Mouse (Mus musculus): ENCODE data around the gene Ank3. TPM values are rescaled to one million over a fixed set of nuclear protein-coding genes. Genes with fewer than 3 reads are reported as not detected.

Gene Ank3
- polyA plus RNA-seq, 1 experiment from 2014 or later = 86.7 TPM

DNA sequence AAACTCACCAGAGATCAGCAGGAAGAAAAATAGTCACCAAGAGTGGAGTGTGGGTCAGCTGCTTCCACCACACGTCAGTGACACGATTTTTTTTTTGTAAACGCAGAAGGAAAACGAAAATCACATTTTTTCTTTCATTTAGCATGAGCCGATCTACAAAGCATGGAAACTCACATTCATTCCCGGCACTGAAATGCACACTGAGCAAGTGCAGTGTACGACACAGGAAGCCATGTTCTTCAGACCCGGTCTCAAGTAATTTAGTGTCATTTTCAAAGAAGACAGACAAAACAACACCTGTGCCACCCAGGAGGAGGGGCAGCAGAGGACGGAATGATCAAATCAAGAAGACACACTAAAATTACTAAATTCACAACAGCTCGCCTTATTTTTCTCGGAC lies 625.3 kb downstream of the Ank3 start:
- Histone ChIP-seq H3K4me2 (ENCODE audit: low read length) (no peak overlapping the region), H3K9ac (ENCODE audit: low read depth, low read length) (no peak overlapping the region), H3K27me3 (ENCODE audit: control insufficient read depth, insufficient read depth, low read depth, low read length) (no peaks in the 10 kb centered on the region), H3K4me3 (ENCODE audit: low read depth, low read length) (no peak overlapping the region), H3K9me3 (replicated peaks; ENCODE audit: control insufficient read depth, low read length, poor library complexity, severe bottlenecking) (no peaks in the 10 kb centered on the region), H3K27ac (ENCODE audit: low read length) (no peak overlapping the region), H3K4me1 (ENCODE audit: control insufficient read depth, insufficient read depth, low read length) (no peaks in the 10 kb centered on the region), H3K36me3 (ENCODE audit: control insufficient read depth, insufficient read depth, low read length) (peaks cover 10% of the 10 kb centered on the region)
- WGBS = 88% methylated on average over 11 of the region's 11 CpGs
- no peak for ATAC-seq

DNA sequence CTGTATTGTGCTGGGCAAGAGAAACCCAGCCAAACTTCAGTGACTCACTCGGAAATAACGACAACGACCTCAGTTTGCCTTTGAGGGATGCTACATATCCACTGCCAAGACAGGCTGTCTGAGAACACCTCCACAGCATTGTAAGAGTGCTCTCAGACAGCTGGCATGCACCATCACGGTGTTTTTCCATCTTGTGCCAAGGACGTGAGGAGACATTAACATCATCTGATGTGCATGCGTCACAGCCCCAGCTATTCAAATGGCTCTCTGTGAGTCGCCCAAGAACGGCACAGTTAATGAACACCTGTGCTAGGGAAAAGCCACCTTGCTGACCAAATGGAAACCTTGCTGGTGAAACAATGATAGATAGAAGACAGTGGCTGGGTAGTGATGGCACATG lies 633.4 kb downstream of the Ank3 start:
- Histone ChIP-seq H3K27ac (ENCODE audit: low read length) (no peak overlapping the region), H3K4me2 (ENCODE audit: low read length) (no peak overlapping the region), H3K9ac (ENCODE audit: low read depth, low read length) (no peak overlapping the region), H3K9me3 (replicated peaks; ENCODE audit: control insufficient read depth, low read length, poor library complexity, severe bottlenecking) (no peaks in the 10 kb centered on the region), H3K4me1 (ENCODE audit: control insufficient read depth, insufficient read depth, low read length) (no peaks in the 10 kb centered on the region), H3K4me3 (ENCODE audit: low read depth, low read length) (no peak overlapping the region), H3K36me3 (ENCODE audit: control insufficient read depth, insufficient read depth, low read length) (no peaks in the 10 kb centered on the region), H3K27me3 (ENCODE audit: control insufficient read depth, insufficient read depth, low read depth, low read length) (no peaks in the 10 kb centered on the region)
- no peak for ATAC-seq
- WGBS = 91% methylated on average over 8 of the region's 8 CpGs

DNA sequence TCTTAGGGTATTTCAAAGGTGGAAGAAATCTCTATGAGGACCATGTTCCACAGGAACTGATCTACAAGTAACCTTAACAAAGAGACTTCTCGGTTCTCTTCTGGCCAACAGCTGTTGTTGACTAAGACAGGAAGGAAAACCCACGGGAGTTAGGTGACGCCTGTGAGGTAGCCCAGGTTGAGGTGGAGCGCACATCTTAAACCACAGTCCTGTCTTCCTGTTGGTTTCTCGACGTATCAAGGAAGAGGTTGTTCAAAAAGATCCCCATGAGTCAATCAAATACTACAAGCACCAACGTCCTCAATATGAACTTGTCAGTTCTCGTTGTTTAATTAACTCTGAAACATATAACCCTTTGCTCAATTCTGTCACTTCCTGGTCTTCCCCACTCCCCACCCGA lies 634.4 kb downstream of the Ank3 start:
- 88% methylated on average over 9 of the region's 9 CpGs for WGBS
- no peak for ATAC-seq
- Histone ChIP-seq H3K4me3 (ENCODE audit: low read depth, low read length) (no peak overlapping the region), H3K27ac (ENCODE audit: low read length) (no peak overlapping the region), H3K4me1 (ENCODE audit: control insufficient read depth, insufficient read depth, low read length) (no peaks in the 10 kb centered on the region), H3K9ac (ENCODE audit: low read depth, low read length) (no peak overlapping the region), H3K4me2 (ENCODE audit: low read length) (no peak overlapping the region), H3K27me3 (ENCODE audit: control insufficient read depth, insufficient read depth, low read depth, low read length) (no peaks in the 10 kb centered on the region), H3K36me3 (ENCODE audit: control insufficient read depth, insufficient read depth, low read length) (no peaks in the 10 kb centered on the region), H3K9me3 (replicated peaks; ENCODE audit: control insufficient read depth, low read length, poor library complexity, severe bottlenecking) (no peaks in the 10 kb centered on the region)

DNA sequence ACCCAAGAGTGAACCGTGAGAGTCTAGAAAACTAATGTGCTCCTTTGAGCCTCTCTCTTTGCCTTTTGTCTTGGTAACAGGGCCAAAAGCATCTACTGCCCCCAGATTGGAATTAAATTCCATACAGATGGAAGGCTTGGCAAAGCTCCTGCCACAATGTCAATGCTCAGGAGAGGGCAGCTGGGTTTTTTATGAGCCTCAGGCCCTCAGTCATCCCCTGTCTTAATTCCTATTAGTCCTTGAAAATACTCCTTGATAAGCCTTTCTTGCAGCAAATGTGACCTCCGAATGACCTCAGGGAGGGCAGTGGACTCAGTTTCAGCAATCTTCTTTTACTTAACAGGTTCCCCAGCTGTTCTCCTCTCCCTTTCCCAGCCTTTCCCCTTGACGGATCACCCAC lies 635.3 kb downstream of the Ank3 start:
- 91% methylated on average over 3 of the region's 3 CpGs for WGBS
- Histone ChIP-seq H3K9ac (ENCODE audit: low read depth, low read length) (no peak overlapping the region), H3K9me3 (replicated peaks; ENCODE audit: control insufficient read depth, low read length, poor library complexity, severe bottlenecking) (no peaks in the 10 kb centered on the region), H3K4me2 (ENCODE audit: low read length) (no peak overlapping the region), H3K4me1 (ENCODE audit: control insufficient read depth, insufficient read depth, low read length) (no peaks in the 10 kb centered on the region), H3K36me3 (ENCODE audit: control insufficient read depth, insufficient read depth, low read length) (no peaks in the 10 kb centered on the region), H3K27me3 (ENCODE audit: control insufficient read depth, insufficient read depth, low read depth, low read length) (no peaks in the 10 kb centered on the region), H3K27ac (ENCODE audit: low read length) (no peak overlapping the region), H3K4me3 (ENCODE audit: low read depth, low read length) (no peak overlapping the region)
- no peak for ATAC-seq

DNA sequence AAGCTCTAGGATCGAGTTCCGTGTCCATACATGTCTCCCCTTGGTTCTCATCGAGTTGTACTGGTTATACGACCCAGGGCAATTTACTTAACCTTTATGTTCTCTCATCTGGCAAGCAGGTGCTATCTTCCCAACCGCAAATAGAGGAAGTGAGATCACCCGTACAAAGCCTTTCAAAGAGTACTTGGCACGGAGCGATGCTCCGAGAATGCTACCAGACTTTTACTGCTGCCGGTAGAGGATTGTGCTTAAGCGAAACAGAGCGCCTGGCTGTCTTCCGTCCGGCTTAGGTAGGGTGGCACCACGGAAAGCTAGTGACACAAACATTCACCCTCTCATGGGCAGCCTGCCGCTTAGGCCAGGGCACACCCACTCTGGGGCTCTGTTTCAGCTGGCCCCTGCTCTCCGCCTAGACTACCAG lies 641.3 kb downstream of the Ank3 start:
- Histone ChIP-seq H3K27ac (ENCODE audit: low read length) (no peak overlapping the region), H3K4me2 (ENCODE audit: low read length) (no peak overlapping the region), H3K4me1 (ENCODE audit: control insufficient read depth, insufficient read depth, low read length) (no peaks in the 10 kb centered on the region), H3K27me3 (ENCODE audit: control insufficient read depth, insufficient read depth, low read depth, low read length) (no peaks in the 10 kb centered on the region), H3K9me3 (replicated peaks; ENCODE audit: control insufficient read depth, low read length, poor library complexity, severe bottlenecking) (no peaks in the 10 kb centered on the region), H3K9ac (ENCODE audit: low read depth, low read length) (no peak overlapping the region), H3K36me3 (ENCODE audit: control insufficient read depth, insufficient read depth, low read length) (no peaks in the 10 kb centered on the region), H3K4me3 (ENCODE audit: low read depth, low read length) (no peak overlapping the region)
- 93% methylated on average over 17 of the region's 17 CpGs for WGBS
- ATAC-seq = no peak

DNA sequence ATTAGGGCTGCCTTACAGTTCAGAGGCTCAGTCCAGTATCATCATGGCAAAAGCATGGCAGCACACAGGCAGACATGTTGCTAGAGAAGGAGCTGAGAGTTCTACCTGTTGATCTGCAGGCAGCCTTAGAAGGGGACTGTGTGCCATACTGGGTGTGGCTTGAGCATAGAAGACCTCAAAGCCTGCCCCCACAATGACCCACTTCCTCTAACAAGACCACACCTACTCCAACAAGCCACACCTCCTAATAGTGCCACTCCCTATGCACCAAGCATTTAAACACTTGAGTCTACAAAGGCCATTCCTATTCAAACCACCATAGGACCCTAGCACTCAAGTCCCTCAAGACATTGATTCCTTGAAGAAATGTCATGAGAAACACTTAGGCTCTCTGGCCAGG lies 643.0 kb downstream of the Ank3 start:
- H3K36me3 ChIP-seq (ENCODE audit: control insufficient read depth, insufficient read depth, low read length) = no peaks in the 10 kb centered on the region
- no peaks in the 10 kb centered on the region for H3K4me1 ChIP-seq (ENCODE audit: control insufficient read depth, insufficient read depth, low read length)
- H3K27me3 ChIP-seq (ENCODE audit: control insufficient read depth, insufficient read depth, low read depth, low read length) = no peaks in the 10 kb centered on the region
- no peak for ATAC-seq
- no peak overlapping the region for H3K27ac ChIP-seq (ENCODE audit: low read length)
- no peak overlapping the region for H3K4me3 ChIP-seq (ENCODE audit: low read depth, low read length)
- H3K4me2 ChIP-seq (ENCODE audit: low read length) = no peak overlapping the region
- no peak overlapping the region for H3K9ac ChIP-seq (ENCODE audit: low read depth, low read length)
- H3K9me3 ChIP-seq (replicated peaks; ENCODE audit: control insufficient read depth, low read length, poor library complexity, severe bottlenecking) = no peaks in the 10 kb centered on the region

DNA sequence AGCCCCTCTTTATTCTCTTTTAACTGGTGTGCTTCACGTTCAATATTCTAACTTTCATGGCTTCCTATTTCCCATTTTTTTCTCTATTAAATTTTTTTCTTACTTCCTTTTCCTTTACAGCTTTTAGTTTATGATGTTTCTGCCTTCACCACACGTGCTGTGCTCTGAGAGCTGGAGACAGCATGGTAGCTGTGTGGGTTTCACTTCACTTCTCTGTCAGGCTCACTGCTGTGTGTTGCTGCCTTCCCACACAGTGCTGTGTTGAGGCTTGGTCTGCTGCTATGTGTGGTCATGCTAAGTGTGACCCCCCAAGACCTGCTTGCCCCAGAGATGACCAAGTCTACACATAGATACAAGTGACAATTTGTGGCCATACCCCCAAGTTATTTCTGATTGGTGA lies 647.1 kb downstream of the Ank3 start:
- Histone ChIP-seq H3K4me2 (ENCODE audit: low read length) (no peak overlapping the region), H3K9me3 (replicated peaks; ENCODE audit: control insufficient read depth, low read length, poor library complexity, severe bottlenecking) (no peaks in the 10 kb centered on the region), H3K36me3 (ENCODE audit: control insufficient read depth, insufficient read depth, low read length) (no peaks in the 10 kb centered on the region), H3K4me3 (ENCODE audit: low read depth, low read length) (no peak overlapping the region), H3K27me3 (ENCODE audit: control insufficient read depth, insufficient read depth, low read depth, low read length) (no peaks in the 10 kb centered on the region), H3K27ac (ENCODE audit: low read length) (no peak overlapping the region), H3K4me1 (ENCODE audit: control insufficient read depth, insufficient read depth, low read length) (no peaks in the 10 kb centered on the region), H3K9ac (ENCODE audit: low read depth, low read length) (no peak overlapping the region)
- ATAC-seq = no peak
- 80% methylated on average over 2 of the region's 2 CpGs for WGBS

DNA sequence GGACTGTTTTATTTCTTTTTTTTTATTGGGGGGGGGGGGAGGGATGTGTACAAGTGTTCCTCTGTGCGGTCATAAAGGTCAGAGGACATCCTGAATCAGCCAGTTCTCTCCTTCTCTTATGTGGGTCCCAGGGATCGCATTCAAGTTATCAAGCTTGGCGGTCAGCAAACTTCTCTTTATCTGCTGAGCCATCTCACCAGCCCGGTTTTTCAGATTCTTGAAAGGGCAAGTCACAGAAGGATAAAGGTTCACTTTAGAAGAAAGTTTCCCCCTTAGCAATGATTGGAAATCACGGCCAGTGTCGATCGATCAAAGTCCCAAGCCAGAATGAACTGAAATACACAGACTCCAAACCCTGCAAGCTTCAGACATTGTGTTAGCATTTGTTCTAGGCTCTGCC lies 651.2 kb downstream of the Ank3 start:
- H3K4me1 ChIP-seq (ENCODE audit: control insufficient read depth, insufficient read depth, low read length) = no peaks in the 10 kb centered on the region
- H3K27me3 ChIP-seq (ENCODE audit: control insufficient read depth, insufficient read depth, low read depth, low read length) = no peaks in the 10 kb centered on the region
- no peaks in the 10 kb centered on the region for H3K36me3 ChIP-seq (ENCODE audit: control insufficient read depth, insufficient read depth, low read length)
- H3K9me3 ChIP-seq (replicated peaks; ENCODE audit: control insufficient read depth, low read length, poor library complexity, severe bottlenecking) = no peaks in the 10 kb centered on the region
- no peak overlapping the region for H3K9ac ChIP-seq (ENCODE audit: low read depth, low read length)
- no peak overlapping the region for H3K27ac ChIP-seq (ENCODE audit: low read length)
- H3K4me2 ChIP-seq (ENCODE audit: low read length) = no peak overlapping the region
- ATAC-seq = no peak
- no peak overlapping the region for H3K4me3 ChIP-seq (ENCODE audit: low read depth, low read length)
- WGBS = 88% methylated on average over 7 of the region's 7 CpGs

DNA sequence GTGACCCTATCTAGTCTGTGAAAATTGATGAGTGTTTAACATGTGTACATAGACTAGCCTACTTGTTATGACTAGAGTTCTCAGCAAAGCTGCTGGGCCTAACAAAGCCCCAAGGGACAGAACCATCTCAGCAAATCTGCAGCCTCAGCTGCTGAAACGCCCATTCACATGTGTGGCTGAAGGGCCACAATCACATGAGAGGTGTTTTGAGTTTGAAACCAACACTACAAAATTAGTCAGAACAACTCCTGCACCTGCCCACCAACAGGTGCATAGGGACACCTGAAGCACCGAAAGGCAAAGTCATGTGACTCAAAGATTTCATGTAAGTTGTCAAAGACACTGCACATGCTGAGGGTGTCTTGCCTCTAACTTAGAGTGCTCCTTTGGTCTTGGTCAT lies 656.7 kb downstream of the Ank3 start:
- H3K27me3 ChIP-seq (ENCODE audit: control insufficient read depth, insufficient read depth, low read depth, low read length) = no peaks in the 10 kb centered on the region
- no peak overlapping the region for H3K4me3 ChIP-seq (ENCODE audit: low read depth, low read length)
- H3K27ac ChIP-seq (ENCODE audit: low read length) = no peak overlapping the region
- no peaks in the 10 kb centered on the region for H3K36me3 ChIP-seq (ENCODE audit: control insufficient read depth, insufficient read depth, low read length)
- 86% methylated on average over 2 of the region's 2 CpGs for WGBS
- H3K9me3 ChIP-seq (replicated peaks; ENCODE audit: control insufficient read depth, low read length, poor library complexity, severe bottlenecking) = no peaks in the 10 kb centered on the region
- H3K4me2 ChIP-seq (ENCODE audit: low read length) = no peak overlapping the region
- no peaks in the 10 kb centered on the region for H3K4me1 ChIP-seq (ENCODE audit: control insufficient read depth, insufficient read depth, low read length)
- H3K9ac ChIP-seq (ENCODE audit: low read depth, low read length) = no peak overlapping the region
- no peak for ATAC-seq

DNA sequence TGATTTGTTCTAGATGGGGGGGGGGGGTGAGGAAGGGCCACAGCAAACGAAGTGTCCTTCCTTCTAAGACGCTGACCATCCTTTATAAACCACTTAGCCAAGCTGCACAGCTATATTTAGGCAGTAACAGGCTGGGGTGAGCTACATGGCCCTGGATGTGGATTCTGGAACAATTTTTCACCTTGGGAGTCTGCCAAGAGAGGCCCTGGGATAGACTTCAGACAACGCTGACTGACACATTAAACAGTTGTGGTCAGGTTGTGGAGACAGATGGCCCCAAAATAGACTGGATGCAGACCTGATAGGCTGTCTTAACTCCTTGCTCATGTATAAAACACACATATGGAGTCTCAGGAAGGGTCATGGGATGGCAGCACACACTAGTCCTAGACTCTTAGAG lies 658.5 kb downstream of the Ank3 start:
- 0 out of 2 replicates have a peak, but pooled peaks cover 3% of the 10 kb centered on the region for H3K4me1 ChIP-seq (ENCODE audit: control insufficient read depth, insufficient read depth, low read length)
- no peak overlapping the region for H3K9ac ChIP-seq (ENCODE audit: low read depth, low read length)
- H3K36me3 ChIP-seq (ENCODE audit: control insufficient read depth, insufficient read depth, low read length) = no peaks in the 10 kb centered on the region
- no peaks in the 10 kb centered on the region for H3K27me3 ChIP-seq (ENCODE audit: control insufficient read depth, insufficient read depth, low read depth, low read length)
- H3K27ac ChIP-seq (ENCODE audit: low read length) = no peak overlapping the region
- H3K4me3 ChIP-seq (ENCODE audit: low read depth, low read length) = no peak overlapping the region
- 79% methylated on average over 3 of the region's 3 CpGs for WGBS
- no peaks in the 10 kb centered on the region for H3K9me3 ChIP-seq (replicated peaks; ENCODE audit: control insufficient read depth, low read length, poor library complexity, severe bottlenecking)
- no peak for ATAC-seq
- H3K4me2 ChIP-seq (ENCODE audit: low read length) = no peak overlapping the region
